Mouse (Mus musculus): ENCODE measurements around the gene Tmem91. TPM values are rescaled to one million over a fixed set of nuclear protein-coding genes. Genes with fewer than 3 reads are reported as not detected.

The Tmem91 gene
- total RNA-seq, 2 experiments from 2014 or later: 0.91 TPM; not detected in 1

DNA sequence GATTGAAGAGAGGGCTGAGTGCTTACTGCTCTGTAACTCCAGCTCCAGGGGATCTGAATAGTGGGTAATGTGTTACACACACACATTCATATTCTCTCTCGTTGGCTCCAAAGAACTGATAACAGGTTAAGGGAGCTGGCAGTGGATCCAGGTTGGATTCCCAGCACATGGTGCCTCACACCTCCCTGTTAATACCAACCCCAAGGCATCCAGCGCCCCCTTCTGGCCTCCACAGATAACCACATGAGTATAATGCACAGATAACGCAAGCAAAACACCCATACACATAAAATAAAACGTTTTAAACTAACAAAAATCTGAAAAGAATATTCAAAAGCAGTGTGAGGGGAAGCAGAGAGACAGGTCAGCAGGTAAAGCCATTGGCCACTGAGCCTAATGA is 2.5 kb downstream of the Tmem91 start:
- ATAC-seq (ENCODE audit: poor library complexity, severe bottlenecking): no peak

DNA sequence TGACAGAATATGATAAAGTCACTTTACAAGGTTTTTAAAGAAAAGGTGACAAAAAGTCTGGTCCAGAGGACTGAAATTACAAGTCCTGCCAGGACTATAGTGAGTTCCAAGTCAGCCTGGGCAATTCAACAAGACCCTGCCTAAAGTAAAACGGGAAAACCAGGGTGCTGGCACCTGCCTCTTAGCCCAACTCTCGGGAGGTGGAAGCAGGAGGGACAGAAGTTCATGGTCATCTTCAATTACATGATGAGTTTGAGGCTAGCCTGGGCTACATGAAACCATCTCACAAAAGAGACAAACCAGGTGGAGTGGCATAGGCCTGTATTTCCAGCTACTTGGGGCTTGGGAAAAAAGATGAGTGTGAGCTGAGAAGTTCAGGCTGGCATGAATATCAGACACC is 3.3 kb downstream of the Tmem91 start:
- ATAC-seq (ENCODE audit: poor library complexity, severe bottlenecking): no peak

DNA sequence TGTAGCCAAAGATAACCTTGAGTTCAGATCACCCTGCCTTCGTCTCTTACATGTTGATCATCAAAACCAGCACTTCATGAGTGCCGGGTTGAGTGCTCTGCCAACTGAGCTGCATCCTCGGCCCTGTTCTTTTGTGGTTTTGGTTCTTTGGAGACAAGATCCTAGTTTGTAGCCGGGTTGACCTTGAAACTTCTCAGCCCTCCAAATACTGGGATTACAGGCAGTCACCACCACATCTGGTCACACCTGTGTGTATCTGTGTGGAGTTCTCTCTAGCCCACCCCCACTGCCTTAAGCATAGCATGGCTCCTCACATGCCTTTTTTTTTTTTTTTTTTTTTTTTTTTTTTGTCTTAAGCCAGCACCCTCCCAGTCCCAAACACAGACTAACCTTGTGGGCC is 4.9 kb downstream of the Tmem91 start:
- no peak for ATAC-seq (ENCODE audit: poor library complexity, severe bottlenecking)

DNA sequence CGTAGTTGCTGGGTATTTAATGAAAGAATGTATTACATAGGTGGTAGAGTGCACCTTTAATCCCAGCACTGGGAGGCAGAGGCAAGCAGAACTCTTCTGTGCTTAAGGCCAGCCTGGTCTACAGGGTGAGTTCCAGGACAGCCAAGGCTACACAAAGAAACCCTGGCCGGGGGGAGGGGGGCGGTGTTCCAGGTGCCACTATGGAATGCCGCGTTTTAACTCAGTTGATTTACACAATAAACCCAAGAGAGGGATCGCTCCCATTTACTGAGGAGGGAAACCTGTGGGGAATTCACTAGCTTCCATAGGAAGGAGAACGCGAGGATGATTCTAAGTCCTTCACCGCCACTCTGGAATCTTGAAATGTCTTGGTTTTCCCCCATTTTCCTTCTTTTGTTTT is 5.3 kb downstream of the Tmem91 start:
- ATAC-seq (ENCODE audit: poor library complexity, severe bottlenecking): no peak

DNA sequence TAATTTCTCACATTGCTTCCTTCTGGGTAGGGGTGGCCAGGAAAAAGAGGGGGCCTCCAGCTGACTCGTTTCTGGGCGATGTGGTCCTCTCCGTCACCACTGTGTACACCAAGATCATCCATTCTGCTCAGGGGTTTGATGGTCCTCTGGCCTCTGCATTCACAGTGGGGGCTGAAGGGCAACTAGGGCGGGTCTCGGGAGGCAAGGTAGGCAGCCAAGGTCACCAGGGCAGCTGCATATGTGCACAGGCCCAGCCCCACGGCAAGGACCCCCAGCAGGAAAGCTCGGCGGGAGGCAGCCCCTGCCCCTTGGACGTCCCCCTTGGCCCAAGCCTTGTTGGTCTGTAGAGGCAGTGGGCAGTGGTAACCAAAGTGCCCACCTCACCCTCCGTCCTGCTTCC is 5.8 kb downstream of the Tmem91 start:
- ATAC-seq (ENCODE audit: poor library complexity, severe bottlenecking): no peak

DNA sequence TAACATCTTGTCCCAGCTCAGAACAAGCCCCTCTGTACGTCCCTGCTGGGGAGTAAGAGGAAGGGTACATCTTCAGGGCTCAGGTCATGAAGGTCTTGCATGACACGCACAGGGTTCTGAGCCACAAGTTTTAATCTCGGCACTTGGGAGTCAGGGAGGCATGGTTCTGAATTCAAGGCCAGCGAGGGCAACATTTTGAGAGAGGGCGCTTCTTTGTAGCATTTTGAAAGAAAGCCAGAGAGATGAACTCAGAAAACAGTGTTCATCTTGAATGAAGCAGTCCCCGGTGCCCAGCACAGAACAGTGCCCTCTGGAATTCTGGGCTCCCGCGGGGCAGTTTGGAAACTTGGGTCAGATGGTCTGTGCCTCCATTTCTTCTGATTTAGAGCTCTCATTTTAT is 8.6 kb downstream of the Tmem91 start:
- ATAC-seq (ENCODE audit: poor library complexity, severe bottlenecking): no peak

DNA sequence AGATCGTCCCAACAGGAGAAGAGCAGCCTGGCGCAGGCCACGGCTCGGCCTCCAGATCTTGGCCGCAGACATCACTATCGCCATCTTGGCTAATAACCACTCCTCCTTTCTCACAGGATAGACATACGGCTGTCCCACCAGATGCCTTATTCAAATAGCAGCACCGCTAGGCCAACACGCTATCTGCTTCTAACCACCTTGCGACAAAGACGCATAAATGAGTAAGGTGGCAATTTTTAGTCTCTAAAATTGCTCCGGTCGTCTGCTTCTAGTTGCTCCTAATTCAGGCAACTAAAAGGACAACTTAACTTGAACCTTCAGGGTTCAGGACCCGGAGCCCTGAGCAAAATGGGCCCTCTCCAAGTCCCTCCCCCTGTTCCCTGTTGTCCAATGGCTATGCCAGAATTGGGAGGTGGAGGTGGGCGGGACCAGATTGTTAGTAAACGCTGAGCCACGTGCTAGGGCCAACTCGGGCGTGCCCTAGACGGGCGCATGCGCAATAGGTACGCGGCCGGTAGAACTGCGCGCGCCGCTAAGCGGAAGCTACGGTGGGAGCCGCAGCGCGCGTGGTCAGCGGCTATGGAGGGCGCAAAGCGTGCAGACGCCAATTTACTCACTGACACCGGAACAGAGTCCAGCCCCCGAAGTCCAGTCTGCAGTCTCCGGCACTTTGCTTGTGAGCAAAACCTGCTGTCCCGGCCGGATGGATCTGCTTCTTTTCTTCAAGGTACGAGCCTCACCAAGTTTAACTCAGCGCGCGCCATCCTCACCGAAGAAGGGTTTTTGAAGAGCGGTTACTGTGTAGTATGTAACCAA is 16.1 kb downstream of the Tmem91 start, which contains the start of the genes Bckdha and Exosc5:
TSS of gene Bckdha (minus strand) at position 325 of the 816 bp plus-strand sequence.
TSS of gene Exosc5 (plus strand) at position 508 of the 816 bp plus-strand sequence.
- peak; percentile 99 for ATAC-seq (ENCODE audit: poor library complexity, severe bottlenecking)

DNA sequence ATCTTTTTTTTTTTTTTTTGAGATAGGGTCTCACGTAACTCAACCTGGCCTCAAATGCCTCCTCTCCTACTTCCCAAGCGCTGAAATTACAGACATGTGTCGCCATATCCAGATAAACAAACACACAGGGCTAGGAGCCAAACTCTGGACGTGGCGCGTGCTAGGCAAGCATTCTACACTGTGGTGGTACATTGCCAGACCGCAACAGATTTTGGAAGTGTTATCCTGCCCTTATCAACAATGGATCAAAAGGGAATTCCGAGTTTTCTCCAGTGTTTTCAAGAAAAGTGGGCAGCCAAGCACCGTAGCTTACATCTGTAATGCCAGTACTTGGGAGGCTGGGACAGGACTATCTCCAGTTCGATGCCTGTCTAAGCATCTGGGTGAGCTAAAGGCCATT is 17.2 kb downstream of the Tmem91 start:
- no peak for ATAC-seq (ENCODE audit: poor library complexity, severe bottlenecking)

DNA sequence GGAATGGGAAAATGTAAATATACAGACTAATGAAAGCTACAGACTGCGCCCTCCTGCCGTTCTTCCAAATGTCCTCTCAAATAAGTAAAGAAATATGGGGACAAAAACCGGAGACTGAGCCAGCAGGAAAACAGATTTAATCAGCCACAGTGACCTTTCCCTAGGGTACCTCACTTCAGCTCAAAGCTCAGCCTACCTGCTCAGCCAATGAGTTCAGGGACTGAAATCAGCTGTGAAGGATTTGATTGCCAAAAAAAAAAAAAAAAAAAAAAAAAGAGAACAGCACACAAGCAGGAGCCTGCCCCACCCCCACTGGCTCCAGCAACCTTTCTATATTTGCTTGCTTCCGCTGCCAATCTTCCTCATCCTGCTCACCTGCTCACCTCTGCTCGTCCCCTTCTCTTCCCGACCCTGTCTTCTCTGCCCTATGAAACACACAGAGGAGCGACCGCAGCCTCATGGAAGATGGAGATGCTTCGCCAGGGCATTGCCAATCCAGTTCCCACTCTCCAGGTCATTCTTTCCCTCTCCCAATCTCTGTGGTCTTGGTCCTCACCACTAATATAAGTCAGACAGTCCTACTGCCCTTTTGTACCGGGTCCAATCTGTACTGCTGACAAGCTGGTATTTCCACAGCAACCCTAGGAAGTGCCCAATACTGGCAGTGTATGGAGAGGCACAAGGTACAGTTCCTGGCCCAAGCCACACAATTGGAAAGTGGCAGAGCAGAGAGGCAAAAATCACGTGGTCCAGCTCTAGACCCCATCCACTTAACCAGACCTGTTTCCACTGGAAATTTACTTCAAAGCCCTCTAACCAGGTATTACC is 19.2 kb downstream of the Tmem91 start:
- ATAC-seq (ENCODE audit: poor library complexity, severe bottlenecking): no peak

DNA sequence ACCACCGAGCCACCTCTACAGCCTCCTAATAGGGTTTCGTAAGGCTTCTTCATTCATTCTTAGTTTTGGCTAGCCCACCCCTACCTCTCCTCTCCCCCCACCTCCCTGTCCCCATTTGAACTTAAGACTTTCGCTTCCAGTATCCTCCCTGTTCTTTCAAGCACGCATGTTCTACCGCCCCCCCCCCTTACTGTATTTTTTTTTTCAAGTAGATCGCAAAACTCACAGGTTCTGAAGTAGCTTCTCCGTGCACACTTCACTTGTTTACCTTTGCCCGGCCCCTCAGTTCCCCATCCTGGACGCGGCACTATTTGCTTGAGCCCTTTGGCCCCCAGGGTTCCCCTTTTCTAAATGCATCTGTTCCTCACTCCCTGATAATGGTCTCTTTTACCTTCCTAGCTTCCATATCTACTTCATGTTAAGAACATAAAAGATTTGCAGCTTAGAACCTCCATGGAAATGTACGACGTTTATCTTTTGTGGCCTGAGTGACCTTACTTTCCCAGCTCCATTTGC is 22.7 kb downstream of the Tmem91 start:
- ATAC-seq (ENCODE audit: poor library complexity, severe bottlenecking): peak; percentile 28; the same call in 1 of the 2 replicates

DNA sequence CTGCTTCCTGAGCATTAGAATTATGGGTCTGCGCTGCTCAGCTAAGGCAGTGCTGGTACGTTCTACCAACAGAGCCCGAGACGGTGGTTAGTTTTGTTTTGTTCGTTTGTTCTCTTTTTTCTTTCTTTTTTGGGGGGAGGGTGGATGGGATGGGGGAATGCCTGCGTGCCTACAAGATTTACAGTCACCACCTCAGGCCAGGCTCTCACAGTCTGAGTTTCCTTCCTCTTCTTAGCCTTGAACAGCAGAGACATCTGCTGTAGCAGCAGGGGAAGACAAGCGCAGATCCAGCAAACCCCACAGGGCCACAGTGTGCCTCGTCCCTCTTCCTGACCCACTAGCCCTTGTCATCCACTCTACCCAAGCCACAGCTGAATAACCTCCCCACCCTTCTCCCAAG is 23.7 kb downstream of the Tmem91 start:
- peak; percentile 81 for ATAC-seq (ENCODE audit: poor library complexity, severe bottlenecking)

DNA sequence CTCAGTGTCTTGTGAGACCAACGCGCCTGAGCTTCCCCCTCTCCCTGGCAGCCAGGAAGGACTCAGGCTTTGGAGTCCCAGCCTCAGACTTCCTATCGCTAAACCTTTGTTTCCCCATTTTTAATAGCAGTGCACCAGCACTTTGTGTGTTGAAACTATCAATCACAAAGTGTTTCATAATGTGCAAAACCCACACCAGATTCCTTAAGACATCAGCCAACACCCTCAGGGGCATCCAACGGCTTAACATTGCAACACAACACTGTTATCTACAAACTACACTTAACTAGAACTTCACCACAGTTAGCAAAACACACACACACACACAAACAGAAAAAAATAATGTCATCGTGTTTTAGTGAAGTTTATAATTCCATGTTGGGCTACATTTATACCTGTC is 25.1 kb downstream of the Tmem91 start:
- peak; percentile 48 for ATAC-seq (ENCODE audit: poor library complexity, severe bottlenecking)

DNA sequence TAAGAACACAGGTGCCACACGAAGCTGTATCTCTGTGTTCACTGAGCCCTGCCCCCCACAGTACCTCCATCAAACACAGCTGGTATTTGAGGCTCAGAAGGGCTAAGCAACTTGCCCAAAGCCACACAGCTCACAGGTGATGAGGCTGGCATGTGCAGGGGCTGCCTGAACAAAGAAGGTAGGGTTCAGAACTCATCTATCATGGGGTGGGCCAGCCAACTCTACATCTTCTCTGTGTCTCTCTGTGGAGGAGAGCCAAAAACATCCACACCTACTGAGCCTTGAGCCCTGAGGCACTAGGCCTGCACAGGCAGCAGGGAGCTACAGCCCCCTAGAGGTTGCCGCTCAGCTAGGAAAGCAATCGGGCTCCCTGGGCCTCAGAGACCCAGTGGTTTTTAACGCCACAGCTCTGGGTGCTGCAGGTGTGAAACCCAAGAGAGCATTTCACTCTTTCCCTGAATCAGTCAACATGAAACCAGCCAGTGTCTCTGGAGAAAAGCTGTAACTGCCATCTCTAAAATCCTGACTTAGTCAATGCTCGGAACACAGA is 27.3 kb downstream of the Tmem91 start:
- peak; percentile 26; the same call in 1 of the 2 replicates for ATAC-seq (ENCODE audit: poor library complexity, severe bottlenecking)

DNA sequence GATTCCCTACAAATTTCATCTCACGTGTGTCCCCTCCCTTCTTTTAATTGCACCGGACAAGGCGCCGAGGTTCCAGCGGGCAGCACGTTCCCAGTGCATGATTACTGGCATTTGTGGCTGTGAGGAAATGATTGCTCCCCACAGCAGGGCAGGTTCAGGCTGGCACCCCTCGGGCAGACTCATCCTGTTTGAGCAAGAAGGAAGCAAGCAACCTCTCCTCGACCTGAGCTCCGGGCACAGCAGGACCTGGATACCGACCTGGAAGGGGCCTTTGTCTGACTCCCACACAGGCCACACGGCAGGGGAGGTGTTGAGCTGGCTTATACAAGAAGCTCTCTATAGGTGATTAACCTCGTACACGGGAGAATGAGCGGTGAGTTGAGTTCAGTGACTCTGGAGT is 29.9 kb downstream of the Tmem91 start:
- ATAC-seq (ENCODE audit: poor library complexity, severe bottlenecking): peak; percentile 38

DNA sequence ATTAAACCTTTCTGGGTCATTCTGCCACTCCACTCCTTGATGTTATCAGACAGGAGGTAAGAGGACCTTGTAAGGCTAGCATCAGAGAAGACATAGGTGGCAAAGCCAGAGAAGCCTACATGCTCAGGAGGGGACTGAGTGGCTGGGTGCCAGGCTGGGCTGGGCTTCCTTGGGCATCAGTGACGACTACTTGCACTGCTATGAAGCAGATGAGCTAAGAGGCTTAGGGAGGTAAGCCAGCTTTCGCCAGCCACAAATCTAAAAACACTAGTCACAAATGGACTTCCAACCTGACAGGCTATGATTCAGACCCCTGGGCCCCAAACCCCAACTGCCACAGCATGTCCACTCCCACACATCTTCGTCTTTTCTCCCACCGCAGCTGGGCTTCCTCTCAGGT is 30.3 kb downstream of the Tmem91 start:
- peak; percentile 36 for ATAC-seq (ENCODE audit: poor library complexity, severe bottlenecking)

DNA sequence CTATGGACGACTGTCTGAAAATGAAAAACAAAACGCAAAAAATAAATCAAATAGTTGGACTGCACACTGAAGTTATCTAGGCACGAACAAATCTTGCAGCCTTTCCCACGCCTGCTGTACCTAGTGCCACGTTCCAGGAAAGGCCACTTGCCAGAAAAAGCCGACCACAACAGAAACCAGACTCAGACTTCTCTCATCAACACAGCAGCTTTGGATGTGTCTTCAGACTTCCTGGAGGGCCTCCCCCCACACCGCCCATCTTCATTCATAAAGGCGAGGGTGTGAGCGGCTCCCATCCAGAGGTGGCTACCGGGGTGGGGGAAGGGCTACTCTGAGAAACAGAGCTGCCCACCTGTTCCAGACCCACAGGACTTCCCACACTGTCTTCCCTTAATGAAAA is 30.8 kb downstream of the Tmem91 start:
- ATAC-seq (ENCODE audit: poor library complexity, severe bottlenecking): no peak

DNA sequence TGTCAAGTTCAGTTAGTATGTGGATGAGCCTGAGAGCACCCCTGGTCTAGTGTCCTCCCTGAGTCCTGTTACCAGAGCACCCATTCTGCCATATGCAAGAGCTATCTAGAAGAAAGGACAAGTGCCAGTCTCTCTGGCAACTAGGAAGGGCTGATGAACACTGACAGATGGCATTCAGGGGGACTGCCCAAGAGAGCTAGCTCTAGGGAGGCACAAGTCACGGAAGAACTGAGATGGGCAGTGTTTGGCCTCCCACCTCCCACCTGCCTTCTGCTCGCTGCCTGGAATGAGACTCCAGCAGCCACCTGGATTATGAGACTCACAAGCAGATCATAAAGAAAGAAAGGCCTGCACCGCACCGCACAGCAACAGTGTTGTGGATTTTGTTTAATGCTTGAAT is 35.2 kb downstream of the Tmem91 start:
- ATAC-seq (ENCODE audit: poor library complexity, severe bottlenecking): no peak

DNA sequence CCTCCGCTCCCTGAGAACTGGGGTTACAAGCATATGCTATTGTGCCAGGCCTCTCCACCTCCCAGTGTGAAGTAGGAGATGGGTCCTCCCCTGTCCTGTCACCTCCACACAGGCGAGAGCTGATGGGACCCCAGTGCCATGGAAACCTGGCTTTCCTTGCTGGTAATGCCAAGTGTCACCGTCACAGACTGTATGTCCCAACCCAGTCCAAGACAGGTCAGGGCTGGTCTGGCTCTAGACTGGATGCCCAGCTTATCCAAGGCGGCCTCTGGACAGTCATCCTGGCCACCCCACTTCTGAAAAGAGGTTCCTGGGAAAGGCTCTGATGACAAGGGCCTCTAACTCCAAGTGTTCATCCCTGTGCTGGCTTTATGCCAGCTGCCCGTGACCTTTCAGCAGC is 37.9 kb downstream of the Tmem91 start:
- no peak for ATAC-seq (ENCODE audit: poor library complexity, severe bottlenecking)

DNA sequence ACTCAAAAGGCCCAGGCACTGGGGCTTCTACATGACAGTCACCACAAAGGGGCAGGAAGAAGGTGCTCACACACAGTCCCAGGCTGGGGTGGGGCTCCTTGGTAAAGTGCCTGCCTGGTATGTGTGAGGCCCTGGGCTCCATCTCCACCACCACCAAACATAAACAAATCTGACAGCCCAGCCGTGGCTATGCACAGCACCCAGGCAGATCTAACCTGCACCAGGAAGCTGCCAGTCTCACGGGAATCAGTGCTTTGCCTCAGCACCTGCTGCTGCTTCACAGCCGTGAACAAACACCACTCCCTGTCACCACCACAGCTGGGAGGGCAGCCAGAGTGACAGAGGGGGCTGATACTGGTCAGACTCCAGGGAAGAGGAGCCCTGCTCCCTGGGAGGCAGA is 38.6 kb downstream of the Tmem91 start:
- ATAC-seq (ENCODE audit: poor library complexity, severe bottlenecking): no peak

DNA sequence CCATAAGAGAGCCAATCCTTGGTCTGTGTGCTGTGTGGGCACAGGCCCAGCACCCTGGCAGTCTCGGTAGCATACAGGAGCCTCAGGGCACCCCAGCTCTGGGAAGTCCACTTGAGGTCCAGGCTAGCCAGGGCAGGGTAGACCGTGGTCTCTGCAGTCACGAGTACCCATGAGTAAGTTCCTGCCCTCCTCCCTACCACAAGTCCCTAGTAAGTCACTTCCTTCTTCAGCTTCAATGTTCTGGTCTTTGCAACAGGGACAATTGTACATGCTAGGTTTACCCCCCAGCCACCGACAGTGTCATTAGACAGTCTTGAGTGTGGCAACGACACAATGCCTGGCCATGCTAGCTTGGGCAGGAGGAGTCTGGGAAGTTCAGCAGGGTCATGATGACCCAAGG is 42.3 kb downstream of the Tmem91 start:
- peak; percentile 91 for ATAC-seq (ENCODE audit: poor library complexity, severe bottlenecking)

DNA sequence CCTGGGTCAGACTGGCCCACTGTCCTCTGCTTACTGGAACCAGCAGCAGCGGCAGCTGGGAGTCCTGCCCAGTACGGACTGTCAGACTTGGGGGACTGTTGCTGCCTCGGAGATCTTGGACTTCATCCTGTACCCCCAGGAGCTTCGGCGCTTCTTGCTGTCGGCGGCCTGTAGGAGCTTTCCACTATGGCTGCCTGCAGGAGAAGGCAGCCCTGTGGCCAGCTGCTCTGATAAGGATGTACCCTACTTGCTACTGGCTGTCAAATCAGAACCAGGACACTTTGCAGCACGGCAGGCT is 46.7 kb downstream of the Tmem91 start:
- ATAC-seq (ENCODE audit: poor library complexity, severe bottlenecking): no peak
